Mouse (Mus musculus) midbrain, embryonic 13.5 days (tissue): ENCODE data around the gene Dytn. TPM values are rescaled to one million over a fixed set of nuclear protein-coding genes. Genes with fewer than 3 reads are reported as not detected.

Experiments used
- ATAC-seq: fragments of 200-750 bp; cut with Nextera tagmentation; 2 replicates; pipeline ENCODE4 v1.8.0; 2017; ENCODE audit warnings: mild to moderate bottlenecking, moderate TSS enrichment, moderate library complexity
- H3K27ac ChIP-seq: fragments of 300-500 bp; sonication (generic); 2 replicates; pipeline ENCODE4 v1.5.1; 2015; ENCODE audit warnings: inconsistent platforms, mild to moderate bottlenecking, moderate library complexity
- H3K27me3 ChIP-seq: fragments of 300-500 bp; sonication (generic); 2 replicates; pipeline ENCODE4 v1.6.1; 2015; ENCODE audit warnings: mild to moderate bottlenecking, inconsistent platforms
- H3K36me3 ChIP-seq: fragments of 300-500 bp; sonication (generic); 2 replicates; pipeline ENCODE4 v1.6.1; 2015; ENCODE audit warnings: mild to moderate bottlenecking, inconsistent platforms
- H3K4me1 ChIP-seq: fragments of 300-500 bp; sonication (generic); replicated peaks from 2 replicates; pipeline ENCODE4 v1.6.1; 2015; ENCODE audit warnings: inconsistent platforms
- H3K4me2 ChIP-seq: fragments of 300-500 bp; sonication (generic); replicated peaks from 2 replicates; pipeline ENCODE4 v1.6.1; 2015; ENCODE audit warnings: moderate library complexity, mild to moderate bottlenecking, inconsistent platforms
- H3K4me3 ChIP-seq: fragments of 300-500 bp; sonication (generic); replicated peaks from 2 replicates; pipeline ENCODE4 v1.5.1; 2015; ENCODE audit warnings: mild to moderate bottlenecking, inconsistent platforms
- H3K9ac ChIP-seq: fragments of 300-500 bp; sonication (generic); replicated peaks from 2 replicates; pipeline ENCODE4 v1.6.1; 2015; ENCODE audit warnings: mild to moderate bottlenecking, inconsistent platforms
- H3K9me3 ChIP-seq: fragments of 300-500 bp; sonication (generic); 2 replicates; pipeline ENCODE4 v1.6.1; 2016; ENCODE audit warnings: mild to moderate bottlenecking, inconsistent platforms
- WGBS: fragments of 180-500 bp; shearing (Covaris S2); methylation state at CpG from one replicate; pipeline ENCODE4 v1.1.7; 2015; 5-methylcytosine and 5-hydroxymethylcytosine counted together
- polyA plus RNA-seq: library from polyadenylated mRNA; unstranded; fragments of >200 nt; fragmentation: Nextera tagmentation; extraction: Ambion mirVana; gene quantifications from 2 replicates; pipeline ENCODE4 v1.2.1, GENCODE M21; 2015

Gene Dytn
- polyA plus RNA-seq, 1 experiment from 2014 or later, result not detected

- Histone ChIP-seq H3K9ac (no peak overlapping the region), H3K9me3 (no peaks in the 10 kb centered on the region), H3K4me1 (peaks cover 31% of the 10 kb centered on the region), H3K27ac (no peak overlapping the region), H3K4me3 (no peak overlapping the region), H3K36me3 (0 out of 2 replicates have a peak, but pooled peaks cover 2% of the 10 kb centered on the region), H3K27me3 (no peaks in the 10 kb centered on the region), H3K4me2 (no peak overlapping the region)
- 39% methylated on average over 5 of the region's 5 CpGs for WGBS
- ATAC-seq, result no peak
Measured at GRCm38 (mm10) chr1:63576803-63577202, 109.9 kb downstream of the Dytn start.

GRCm38 (mm10) chr1:63573864-63574611, 112.7 kb downstream of the Dytn start:
- peak; percentile 60 for ATAC-seq

GRCm38 (mm10) chr1:63573432-63573831, 113.3 kb downstream of the Dytn start:
- Histone ChIP-seq H3K27me3 (no peaks in the 10 kb centered on the region), H3K4me3 (no peak overlapping the region), H3K9ac (no peak overlapping the region), H3K27ac (peak overlapping the region; percentile 80), H3K9me3 (no peaks in the 10 kb centered on the region), H3K36me3 (no peaks in the 10 kb centered on the region), H3K4me2 (no peak overlapping the region; the same call in 1 of the 2 replicates), H3K4me1 (peaks cover 35% of the 10 kb centered on the region)
- peak; percentile 87 for ATAC-seq
- 12% methylated on average over 6 of the region's 6 CpGs for WGBS

More at GRCm38 (mm10) chr1:63573864-63574611, 112.7 kb downstream of the Dytn start:
- Histone ChIP-seq H3K27me3 (no peaks in the 10 kb centered on the region), H3K4me1 (peaks cover 35% of the 10 kb centered on the region), H3K9ac (no peak overlapping the region), H3K36me3 (no peaks in the 10 kb centered on the region), H3K27ac (peak overlapping the region; percentile 76), H3K4me3 (no peak overlapping the region), H3K4me2 (no peak overlapping the region; the same call in 1 of the 2 replicates), H3K9me3 (no peaks in the 10 kb centered on the region)
- WGBS, result 34% methylated on average over 12 of the region's 12 CpGs

Other genes starting within 250 kb of the Dytn start
- gene Adam23, start 241.0 kb downstream of the Dytn start, polyA plus RNA-seq, result 11.4 and 12.8 TPM in 2 replicates
- gene Gm39653, start 71.0 kb downstream of the Dytn start, polyA plus RNA-seq, result not detected in 2 replicates
- gene Mdh1b, start 43.4 kb upstream of the Dytn start, polyA plus RNA-seq, result 0.12 and 0.27 TPM in 2 replicates
- 37.2 and 39.8 TPM in 2 replicates for gene Fastkd2, start 43.7 kb upstream of the Dytn start, polyA plus RNA-seq
- 0.22 and 0.32 TPM in 2 replicates for gene 4933402D24Rik, start 82.3 kb upstream of the Dytn start, polyA plus RNA-seq